Mouse (Mus musculus): ENCODE measurements around the gene Nostrin. TPM values are rescaled to one million over a fixed set of nuclear protein-coding genes. Genes with fewer than 3 reads are reported as not detected.

The Nostrin gene
- polyA plus RNA-seq, 1 experiment, result not detected

- Histone ChIP-seq H3K36me3 (ENCODE audit: control insufficient read depth, insufficient read depth, low read length, poor library complexity, severe bottlenecking) (no peaks in the 10 kb centered on the region), H3K9me3 (replicated peaks; ENCODE audit: control insufficient read depth, insufficient read depth, low read length, poor library complexity, severe bottlenecking) (no peaks in the 10 kb centered on the region), H3K27ac (ENCODE audit: insufficient read depth, low read length) (no peak overlapping the region), H3K4me1 (ENCODE audit: control insufficient read depth, insufficient read depth, low read length) (peaks cover 3% of the 10 kb centered on the region), H3K9ac (ENCODE audit: low read depth, poor library complexity, severe bottlenecking) (no peak overlapping the region), H3K27me3 (ENCODE audit: control insufficient read depth, insufficient read depth, low read length, poor library complexity, severe bottlenecking) (no peaks in the 10 kb centered on the region), H3K4me3 (ENCODE audit: low read depth, low read length) (no peak overlapping the region)
- TF ChIP-seq POLR2A (IDR thresholded peaks at IDR 0.05; ENCODE audit: insufficient read depth, low read length) (no peak), CTCF (IDR thresholded peaks at IDR 0.05; ENCODE audit: low read depth, low read length) (no peak), EP300 (IDR thresholded peaks at IDR 0.05; ENCODE audit: insufficient read depth, low read depth, low read length) (no peak)
Observed at GRCm38 (mm10) chr2:69132046-69132445, 3.6 kb upstream of the Nostrin start.

- TF ChIP-seq EP300 (IDR thresholded peaks at IDR 0.05; ENCODE audit: insufficient read depth, low read depth, low read length), result no peak
- no peak for TF ChIP-seq POLR2A (IDR thresholded peaks at IDR 0.05; ENCODE audit: insufficient read depth, low read length)
- no peak for TF ChIP-seq CTCF (IDR thresholded peaks at IDR 0.05; ENCODE audit: low read depth, low read length)
- H3K9ac ChIP-seq (ENCODE audit: low read depth, poor library complexity, severe bottlenecking), result no peak overlapping the region
- H3K9me3 ChIP-seq (replicated peaks; ENCODE audit: control insufficient read depth, insufficient read depth, low read length, poor library complexity, severe bottlenecking), result no peaks in the 10 kb centered on the region
- no peak overlapping the region for H3K27ac ChIP-seq (ENCODE audit: insufficient read depth, low read length)
- no peaks in the 10 kb centered on the region for H3K36me3 ChIP-seq (ENCODE audit: control insufficient read depth, insufficient read depth, low read length, poor library complexity, severe bottlenecking)
- no peak overlapping the region for H3K4me3 ChIP-seq (ENCODE audit: low read depth, low read length)
- H3K27me3 ChIP-seq (ENCODE audit: control insufficient read depth, insufficient read depth, low read length, poor library complexity, severe bottlenecking), result no peaks in the 10 kb centered on the region
- H3K4me1 ChIP-seq (ENCODE audit: control insufficient read depth, insufficient read depth, low read length), result peaks cover 3% of the 10 kb centered on the region
Observed at GRCm38 (mm10) chr2:69132488-69133040, 3.0 kb upstream of the Nostrin start.

GRCm38 (mm10) chr2:69134186-69134585, 1.4 kb upstream of the Nostrin start:
- H3K4me3 ChIP-seq (ENCODE audit: low read depth, low read length), result no peak overlapping the region
- no peaks in the 10 kb centered on the region for H3K9me3 ChIP-seq (replicated peaks; ENCODE audit: control insufficient read depth, insufficient read depth, low read length, poor library complexity, severe bottlenecking)
- peaks cover 3% of the 10 kb centered on the region for H3K4me1 ChIP-seq (ENCODE audit: control insufficient read depth, insufficient read depth, low read length)
- H3K27ac ChIP-seq (ENCODE audit: insufficient read depth, low read length), result no peak overlapping the region
- no peak overlapping the region for H3K9ac ChIP-seq (ENCODE audit: low read depth, poor library complexity, severe bottlenecking)
- no peaks in the 10 kb centered on the region for H3K27me3 ChIP-seq (ENCODE audit: control insufficient read depth, insufficient read depth, low read length, poor library complexity, severe bottlenecking)
- H3K36me3 ChIP-seq (ENCODE audit: control insufficient read depth, insufficient read depth, low read length, poor library complexity, severe bottlenecking), result no peaks in the 10 kb centered on the region
- TF ChIP-seq POLR2A (IDR thresholded peaks at IDR 0.05; ENCODE audit: insufficient read depth, low read length), result no peak
- no peak for TF ChIP-seq EP300 (IDR thresholded peaks at IDR 0.05; ENCODE audit: insufficient read depth, low read depth, low read length)
- TF ChIP-seq CTCF (IDR thresholded peaks at IDR 0.05; ENCODE audit: low read depth, low read length), result no peak

- H3K36me3 ChIP-seq (ENCODE audit: control insufficient read depth, insufficient read depth, low read length, poor library complexity, severe bottlenecking), result no peaks in the 10 kb centered on the region
- TF ChIP-seq POLR2A (IDR thresholded peaks at IDR 0.05; ENCODE audit: insufficient read depth, low read length), result no peak
- no peak for TF ChIP-seq CTCF (IDR thresholded peaks at IDR 0.05; ENCODE audit: low read depth, low read length)
- TF ChIP-seq EP300 (IDR thresholded peaks at IDR 0.05; ENCODE audit: insufficient read depth, low read depth, low read length), result no peak
- no peaks in the 10 kb centered on the region for H3K27me3 ChIP-seq (ENCODE audit: control insufficient read depth, insufficient read depth, low read length, poor library complexity, severe bottlenecking)
- H3K9ac ChIP-seq (ENCODE audit: low read depth, poor library complexity, severe bottlenecking), result no peak overlapping the region
- H3K27ac ChIP-seq (ENCODE audit: insufficient read depth, low read length), result no peak overlapping the region
- H3K4me3 ChIP-seq (ENCODE audit: low read depth, low read length), result no peak overlapping the region
- H3K4me1 ChIP-seq (ENCODE audit: control insufficient read depth, insufficient read depth, low read length), result peaks cover 3% of the 10 kb centered on the region
- no peaks in the 10 kb centered on the region for H3K9me3 ChIP-seq (replicated peaks; ENCODE audit: control insufficient read depth, insufficient read depth, low read length, poor library complexity, severe bottlenecking)
Observed at GRCm38 (mm10) chr2:69134937-69135336, 663 bp upstream of the Nostrin start.

- Histone ChIP-seq H3K27me3 (ENCODE audit: control insufficient read depth, insufficient read depth, low read length, poor library complexity, severe bottlenecking) (no peaks in the 10 kb centered on the region), H3K36me3 (ENCODE audit: control insufficient read depth, insufficient read depth, low read length, poor library complexity, severe bottlenecking) (no peaks in the 10 kb centered on the region), H3K4me3 (ENCODE audit: low read depth, low read length) (no peak overlapping the region), H3K9me3 (replicated peaks; ENCODE audit: control insufficient read depth, insufficient read depth, low read length, poor library complexity, severe bottlenecking) (no peaks in the 10 kb centered on the region), H3K9ac (ENCODE audit: low read depth, poor library complexity, severe bottlenecking) (no peak overlapping the region), H3K27ac (ENCODE audit: insufficient read depth, low read length) (no peak overlapping the region), H3K4me1 (ENCODE audit: control insufficient read depth, insufficient read depth, low read length) (no peaks in the 10 kb centered on the region)
- TF ChIP-seq POLR2A (IDR thresholded peaks at IDR 0.05; ENCODE audit: insufficient read depth, low read length) (no peak), CTCF (IDR thresholded peaks at IDR 0.05; ENCODE audit: low read depth, low read length) (no peak), EP300 (IDR thresholded peaks at IDR 0.05; ENCODE audit: insufficient read depth, low read depth, low read length) (no peak)
Observed at GRCm38 (mm10) chr2:69137406-69138084, 1.9 kb downstream of the Nostrin start.

- no peak overlapping the region for H3K4me3 ChIP-seq (ENCODE audit: low read depth, low read length)
- no peaks in the 10 kb centered on the region for H3K27me3 ChIP-seq (ENCODE audit: control insufficient read depth, insufficient read depth, low read length, poor library complexity, severe bottlenecking)
- no peak overlapping the region for H3K27ac ChIP-seq (ENCODE audit: insufficient read depth, low read length)
- no peaks in the 10 kb centered on the region for H3K9me3 ChIP-seq (replicated peaks; ENCODE audit: control insufficient read depth, insufficient read depth, low read length, poor library complexity, severe bottlenecking)
- no peak overlapping the region for H3K9ac ChIP-seq (ENCODE audit: low read depth, poor library complexity, severe bottlenecking)
- no peaks in the 10 kb centered on the region for H3K36me3 ChIP-seq (ENCODE audit: control insufficient read depth, insufficient read depth, low read length, poor library complexity, severe bottlenecking)
- no peak for TF ChIP-seq CTCF (IDR thresholded peaks at IDR 0.05; ENCODE audit: low read depth, low read length)
- TF ChIP-seq EP300 (IDR thresholded peaks at IDR 0.05; ENCODE audit: insufficient read depth, low read depth, low read length), result no peak
- TF ChIP-seq POLR2A (IDR thresholded peaks at IDR 0.05; ENCODE audit: insufficient read depth, low read length), result no peak
- no peaks in the 10 kb centered on the region for H3K4me1 ChIP-seq (ENCODE audit: control insufficient read depth, insufficient read depth, low read length)
Observed at GRCm38 (mm10) chr2:69138759-69139158, 3.2 kb downstream of the Nostrin start.
